Mouse (Mus musculus): ENCODE data around the gene Caskin2. TPM values are rescaled to one million over a fixed set of nuclear protein-coding genes. Genes with fewer than 3 reads are reported as not detected.

Gene Caskin2
- polyA plus RNA-seq, 2 experiments from 2014 or later = 0.46 to 0.79 TPM

DNA sequence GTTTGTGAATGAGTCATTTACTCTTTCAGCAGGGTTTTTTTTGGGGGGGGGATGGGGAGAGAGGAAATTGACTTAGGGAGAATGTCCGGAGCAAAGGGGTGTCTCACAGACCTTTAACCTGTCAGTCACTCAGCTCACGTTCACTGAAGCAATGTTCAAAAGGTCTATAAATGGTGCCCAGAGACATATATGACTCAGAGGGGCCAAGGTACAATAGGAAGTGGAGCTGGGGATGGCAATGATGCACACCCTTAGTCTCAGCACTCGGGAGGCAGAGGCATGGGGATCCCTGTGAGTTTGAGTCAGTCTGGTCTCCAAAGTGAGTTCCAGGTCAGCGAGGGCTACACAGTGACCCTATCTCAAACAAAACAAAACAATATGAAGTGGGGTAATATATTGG lies 60.0 kb downstream of the Caskin2 start:
- no peak for ATAC-seq

- ATAC-seq = no peak
These were observed 60.8 kb downstream of the Caskin2 start for GRCm38 (mm10) chr11:115752653-115753052.

GRCm38 (mm10) chr11:115751725-115752124 lies 61.7 kb downstream of the Caskin2 start:
- no peak for ATAC-seq

DNA sequence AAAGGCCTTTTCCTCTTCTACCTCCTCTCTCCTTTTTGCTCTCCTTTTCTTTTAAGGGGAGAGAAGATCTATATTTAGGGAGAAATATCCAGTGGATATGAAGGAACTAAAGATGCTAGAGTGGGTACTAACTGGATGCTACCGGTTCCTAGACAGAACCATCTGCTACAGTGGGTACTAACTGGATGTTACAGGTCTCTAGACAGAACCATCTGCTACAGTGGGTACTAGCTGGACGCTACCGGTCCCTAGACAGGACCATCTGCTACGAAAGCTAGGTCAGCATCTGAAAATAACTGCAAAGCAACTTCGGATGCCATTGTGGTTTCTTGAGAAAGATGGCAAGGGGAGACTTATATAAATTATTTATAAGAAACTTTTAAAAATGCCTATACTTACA lies 63.6 kb downstream of the Caskin2 start:
- no peak for ATAC-seq

Other genes starting within 250 kb of the Caskin2 start
- 10 to 100 TPM; 36.8 to 39.0 TPM for gene Nup85, start 249.2 kb downstream of the Caskin2 start, polyA plus RNA-seq (2017; shearing (Covaris generic))
- 10 to 100 TPM; 28.2 to 29.8 TPM for gene Mrps7, start 209.7 kb downstream of the Caskin2 start, polyA plus RNA-seq (2017; shearing (Covaris generic))
- 10 to 100 TPM; 23.1 to 26.5 TPM for gene Gga3, start 209.6 kb downstream of the Caskin2 start, polyA plus RNA-seq (2017; shearing (Covaris generic))
- gene Mif4gd, start 200.7 kb downstream of the Caskin2 start, polyA plus RNA-seq (2017; shearing (Covaris generic)) = 100 to 1,000 TPM; 230 to 231 TPM
- 10 to 100 TPM; 68.7 to 90.3 TPM for gene Slc25a19, start 185.3 kb downstream of the Caskin2 start, polyA plus RNA-seq (2017; shearing (Covaris generic))
- 10 to 100 TPM; 28.3 to 34.4 TPM for gene Grb2, start 105.0 kb downstream of the Caskin2 start, polyA plus RNA-seq (2017; shearing (Covaris generic))
- gene Tmem94, start 48.2 kb downstream of the Caskin2 start, polyA plus RNA-seq (2017; shearing (Covaris generic)) = 10 to 100 TPM in 1 of 2 experiments, 1 to 10 TPM in 1; 9.2 to 14.6 TPM
- 10 to 100 TPM in 1 of 2 experiments, 1 to 10 TPM in 1; 8.9 to 11.9 TPM for gene Tsen54, start 1.1 kb upstream of the Caskin2 start, polyA plus RNA-seq (2017; shearing (Covaris generic))
- 1 to 10 TPM; 6.3 TPM for gene Llgl2, start 10.4 kb upstream of the Caskin2 start, polyA plus RNA-seq (2017; shearing (Covaris generic))
- gene Myo15b, start 44.8 kb upstream of the Caskin2 start, polyA plus RNA-seq (2017; shearing (Covaris generic)) = not detected
- gene Smim5, start 86.3 kb upstream of the Caskin2 start, polyA plus RNA-seq (2017; shearing (Covaris generic)) = 1 to 10 TPM in 1 of 2 experiments, under 1 TPM in 1; 0.89 to 1.2 TPM
- gene Smim6, start 98.4 kb upstream of the Caskin2 start, polyA plus RNA-seq (2017; shearing (Covaris generic)) = 1 to 10 TPM; 2.5 to 3.6 TPM
- 10 to 100 TPM; 36.0 to 53.3 TPM for gene Sap30bp, start 119.6 kb upstream of the Caskin2 start, polyA plus RNA-seq (2017; shearing (Covaris generic))
- 10 to 100 TPM; 12.1 to 22.5 TPM for gene Recql5, start 119.8 kb upstream of the Caskin2 start, polyA plus RNA-seq (2017; shearing (Covaris generic))
- gene Itgb4, start 161.1 kb upstream of the Caskin2 start, polyA plus RNA-seq (2017; shearing (Covaris generic)) = not detected
- 10 to 100 TPM; 23.0 to 25.3 TPM for gene Galk1, start 199.1 kb upstream of the Caskin2 start, polyA plus RNA-seq (2017; shearing (Covaris generic))
- gene H3f3b, start 214.3 kb upstream of the Caskin2 start, polyA plus RNA-seq (2017; shearing (Covaris generic)) = 1,000 to 10,000 TPM; 1,520 to 1,873 TPM
- gene Unk, start 216.7 kb upstream of the Caskin2 start, polyA plus RNA-seq (2017; shearing (Covaris generic)) = 10 to 100 TPM; 10.4 to 12.3 TPM